Mouse (Mus musculus) cerebellum, adult 11 months (tissue): ENCODE measurements around the gene Fgf10.

Source experiments
- DNase-seq: peaks from one replicate; pipeline ENCODE4 v3.0.0; 2022

Fgf10 gene

GRCm38 (mm10) chr13:118669491-118669890 is at the start of gene Fgf10:
Gene Fgf10, plus strand, starts transcription at chr13:118669791.
- DNase-seq: no peak

GRCm38 (mm10) chr13:118629661-118630428 is 39.7 kb upstream of the Fgf10 start:
- DNase-seq: no peak

GRCm38 (mm10) chr13:118631500-118631899 is 38.1 kb upstream of the Fgf10 start:
- DNase-seq: no peak

GRCm38 (mm10) chr13:118636047-118636446 is 33.5 kb upstream of the Fgf10 start:
- DNase-seq: no peak

GRCm38 (mm10) chr13:118642585-118642984 is 27.0 kb upstream of the Fgf10 start:
- DNase-seq: no peak

- DNase-seq: no peak
These were observed 26.5 kb upstream of the Fgf10 start for GRCm38 (mm10) chr13:118643138-118643537.

- DNase-seq: no peak
These were observed 12.6 kb upstream of the Fgf10 start for GRCm38 (mm10) chr13:118656991-118657390.

- no peak for DNase-seq
These were observed 11.6 kb upstream of the Fgf10 start for GRCm38 (mm10) chr13:118658031-118658430.

- no peak for DNase-seq
These were observed 10.8 kb upstream of the Fgf10 start for GRCm38 (mm10) chr13:118658608-118659326.

- no peak for DNase-seq
These were observed 7.9 kb upstream of the Fgf10 start for GRCm38 (mm10) chr13:118661664-118662063.

- DNase-seq: no peak
These were observed 4.7 kb upstream of the Fgf10 start for GRCm38 (mm10) chr13:118664901-118665300.

- no peak for DNase-seq
These were observed 9.6 kb downstream of the Fgf10 start for GRCm38 (mm10) chr13:118679228-118679627.

- DNase-seq: no peak
These were observed 23.5 kb downstream of the Fgf10 start for GRCm38 (mm10) chr13:118693049-118693448.

- DNase-seq: no peak
These were observed 25.5 kb downstream of the Fgf10 start for GRCm38 (mm10) chr13:118695103-118695502.

GRCm38 (mm10) chr13:118703727-118704126 is 34.1 kb downstream of the Fgf10 start:
- DNase-seq: no peak

- DNase-seq: no peak
These were observed 36.1 kb downstream of the Fgf10 start for GRCm38 (mm10) chr13:118705716-118706115.

- no peak for DNase-seq
These were observed 40.3 kb downstream of the Fgf10 start for GRCm38 (mm10) chr13:118709912-118710311.

GRCm38 (mm10) chr13:118713626-118714150 is 44.1 kb downstream of the Fgf10 start:
- DNase-seq: no peak

GRCm38 (mm10) chr13:118714284-118715065 is 44.9 kb downstream of the Fgf10 start:
- DNase-seq: no peak

GRCm38 (mm10) chr13:118715066-118716018 is 45.8 kb downstream of the Fgf10 start:
- no peak for DNase-seq

GRCm38 (mm10) chr13:118716265-118716664 is 46.7 kb downstream of the Fgf10 start:
- no peak for DNase-seq

- DNase-seq: no peak
These were observed 47.1 kb downstream of the Fgf10 start for GRCm38 (mm10) chr13:118716726-118717125.
